Mouse (Mus musculus): ENCODE data around the gene Plcxd3. TPM values are rescaled to one million over a fixed set of nuclear protein-coding genes. Genes with fewer than 3 reads are reported as not detected.
A peak's percentile ranks its signal among the peaks of the same experiment; 100 is the strongest.

The Plcxd3 gene
- total and polyA plus RNA-seq, 2 experiments from 2014 or later = 61.5 to 76.2 TPM

- H3K27me3 ChIP-seq (ENCODE audit: insufficient read depth, low read length) = no peaks in the 10 kb centered on the region
- H3K4me1 ChIP-seq (ENCODE audit: insufficient read depth) = 0 out of 2 replicates have a peak, but pooled peaks cover 5% of the 10 kb centered on the region
- no peak for TF ChIP-seq CTCF (IDR thresholded peaks at IDR 0.05; ENCODE audit: low read depth)
- H3K9ac ChIP-seq = no peak overlapping the region
- no peaks in the 10 kb centered on the region for H3K9me3 ChIP-seq (ENCODE audit: low read length)
- peak overlapping the region; percentile 78 for H3K4me2 ChIP-seq (ENCODE audit: low read depth)
- H3K27ac ChIP-seq (ENCODE audit: low read depth, low read length) = no peak overlapping the region
- 34% methylated on average over 6 of the region's 6 CpGs for WGBS
- ATAC-seq (no peak), DNase-seq (peak; percentile 23)
- no peaks in the 10 kb centered on the region for H3K36me3 ChIP-seq (ENCODE audit: insufficient read depth)
- H3K4me3 ChIP-seq (ENCODE audit: low read depth, low read length) = peak overlapping the region; percentile 71
Measured at GRCm38 (mm10) chr15:4374453-4374990, 769 bp upstream of the Plcxd3 start.

GRCm38 (mm10) chr15:4375031-4375422 lies 264 bp upstream of the Plcxd3 start:
- no peaks in the 10 kb centered on the region for H3K36me3 ChIP-seq (ENCODE audit: insufficient read depth)
- no peak for TF ChIP-seq CTCF (IDR thresholded peaks at IDR 0.05; ENCODE audit: low read depth)
- 7% methylated on average over 6 of the region's 6 CpGs for WGBS
- peak overlapping the region; percentile 60; the same call in 1 of the 2 replicates for H3K27ac ChIP-seq (ENCODE audit: low read depth, low read length)
- H3K4me1 ChIP-seq (ENCODE audit: insufficient read depth) = 0 out of 2 replicates have a peak, but pooled peaks cover 5% of the 10 kb centered on the region
- peak overlapping the region; percentile 71 for H3K4me3 ChIP-seq (ENCODE audit: low read depth, low read length)
- peak overlapping the region; percentile 78 for H3K4me2 ChIP-seq (ENCODE audit: low read depth)
- no peaks in the 10 kb centered on the region for H3K9me3 ChIP-seq (ENCODE audit: low read length)
- DNase-seq = no peak
- H3K9ac ChIP-seq = peak overlapping the region; percentile 71
- no peaks in the 10 kb centered on the region for H3K27me3 ChIP-seq (ENCODE audit: insufficient read depth, low read length)
- ATAC-seq = 0 out of 2 replicates have a peak, but pooled peaks have one; percentile 0

- TF ChIP-seq CTCF (IDR thresholded peaks at IDR 0.05; ENCODE audit: low read depth) = no peak
- Histone ChIP-seq H3K9me3 (ENCODE audit: low read length) (no peaks in the 10 kb centered on the region), H3K4me1 (ENCODE audit: insufficient read depth) (0 out of 2 replicates have a peak, but pooled peaks cover 5% of the 10 kb centered on the region), H3K4me3 (ENCODE audit: low read depth, low read length) (peak overlapping the region; percentile 71), H3K4me2 (ENCODE audit: low read depth) (peak overlapping the region; percentile 78), H3K27me3 (ENCODE audit: insufficient read depth, low read length) (no peaks in the 10 kb centered on the region), H3K9ac (peak overlapping the region; percentile 71), H3K36me3 (ENCODE audit: insufficient read depth) (no peaks in the 10 kb centered on the region), H3K27ac (ENCODE audit: low read depth, low read length) (peak overlapping the region; percentile 60; the same call in 1 of the 2 replicates)
- DNase-seq = peak; percentile 48
- 6% methylated on average over 8 of the region's 8 CpGs for WGBS
- peak; percentile 16; the same call in 1 of the 2 replicates for ATAC-seq
Measured at GRCm38 (mm10) chr15:4376221-4376631, 935 bp downstream of the Plcxd3 start.

- peak overlapping the region; percentile 35 for H3K4me2 ChIP-seq (ENCODE audit: low read depth)
- H3K36me3 ChIP-seq (ENCODE audit: insufficient read depth) = no peaks in the 10 kb centered on the region
- H3K4me3 ChIP-seq (ENCODE audit: low read depth, low read length) = no peak overlapping the region
- DNase-seq (peak; percentile 39), ATAC-seq (no peak)
- no peak overlapping the region for H3K9ac ChIP-seq
- TF ChIP-seq CTCF (IDR thresholded peaks at IDR 0.05; ENCODE audit: low read depth) = no peak
- H3K9me3 ChIP-seq (ENCODE audit: low read length) = no peaks in the 10 kb centered on the region
- no peaks in the 10 kb centered on the region for H3K27me3 ChIP-seq (ENCODE audit: insufficient read depth, low read length)
- no peak overlapping the region for H3K27ac ChIP-seq (ENCODE audit: low read depth, low read length)
- WGBS = 27% methylated on average over 5 of the region's 5 CpGs
- H3K4me1 ChIP-seq (ENCODE audit: insufficient read depth) = 0 out of 2 replicates have a peak, but pooled peaks cover 5% of the 10 kb centered on the region
Measured at GRCm38 (mm10) chr15:4378766-4379165, 3.5 kb downstream of the Plcxd3 start.

- Histone ChIP-seq H3K27ac (ENCODE audit: low read depth, low read length) (no peak overlapping the region), H3K36me3 (ENCODE audit: insufficient read depth) (no peaks in the 10 kb centered on the region), H3K4me1 (ENCODE audit: insufficient read depth) (no peaks in the 10 kb centered on the region), H3K9ac (no peak overlapping the region), H3K4me2 (ENCODE audit: low read depth) (no peak overlapping the region), H3K4me3 (ENCODE audit: low read depth, low read length) (no peak overlapping the region), H3K9me3 (ENCODE audit: low read length) (no peaks in the 10 kb centered on the region), H3K27me3 (ENCODE audit: insufficient read depth, low read length) (no peaks in the 10 kb centered on the region)
- TF ChIP-seq CTCF (IDR thresholded peaks at IDR 0.05; ENCODE audit: low read depth) = no peak
- no peak for ATAC-seq
- DNase-seq = no peak
Measured at GRCm38 (mm10) chr15:4387774-4388173, 12.5 kb downstream of the Plcxd3 start.

GRCm38 (mm10) chr15:4400096-4400495 lies 24.8 kb downstream of the Plcxd3 start:
- H3K9me3 ChIP-seq (ENCODE audit: low read length) = no peaks in the 10 kb centered on the region
- no peak overlapping the region for H3K4me3 ChIP-seq (ENCODE audit: low read depth, low read length)
- no peaks in the 10 kb centered on the region for H3K4me1 ChIP-seq (ENCODE audit: insufficient read depth)
- no peak for TF ChIP-seq CTCF (IDR thresholded peaks at IDR 0.05; ENCODE audit: low read depth)
- H3K27me3 ChIP-seq (ENCODE audit: insufficient read depth, low read length) = no peaks in the 10 kb centered on the region
- ATAC-seq = no peak
- no peaks in the 10 kb centered on the region for H3K36me3 ChIP-seq (ENCODE audit: insufficient read depth)
- no peak overlapping the region for H3K9ac ChIP-seq
- no peak for DNase-seq
- no peak overlapping the region for H3K4me2 ChIP-seq (ENCODE audit: low read depth)
- H3K27ac ChIP-seq (ENCODE audit: low read depth, low read length) = no peak overlapping the region
- WGBS = 19% methylated on average over 4 of the region's 4 CpGs

- H3K9ac ChIP-seq = no peak overlapping the region
Measured at GRCm38 (mm10) chr15:4411333-4411732, 36.0 kb downstream of the Plcxd3 start.

More at GRCm38 (mm10) chr15:4411333-4411732, 36.0 kb downstream of the Plcxd3 start:
- H3K4me3 ChIP-seq (ENCODE audit: low read depth, low read length) = no peak overlapping the region
- no peaks in the 10 kb centered on the region for H3K36me3 ChIP-seq (ENCODE audit: insufficient read depth)
- no peak for TF ChIP-seq CTCF (IDR thresholded peaks at IDR 0.05; ENCODE audit: low read depth)
- ATAC-seq = peak; percentile 51; the same call in 1 of the 2 replicates
- WGBS = 33% methylated on average over 2 of the region's 2 CpGs
- DNase-seq = no peak
- no peaks in the 10 kb centered on the region for H3K9me3 ChIP-seq (ENCODE audit: low read length)
- no peaks in the 10 kb centered on the region for H3K4me1 ChIP-seq (ENCODE audit: insufficient read depth)
- no peak overlapping the region for H3K27ac ChIP-seq (ENCODE audit: low read depth, low read length)
- no peak overlapping the region for H3K4me2 ChIP-seq (ENCODE audit: low read depth)
- H3K27me3 ChIP-seq (ENCODE audit: insufficient read depth, low read length) = no peaks in the 10 kb centered on the region
